Mouse (Mus musculus) lung, adult 2 months (tissue): ENCODE data around the gene Usp45.

Experiments used
- CTCF ChIP-seq: fragments of 200-500 bp; IDR thresholded peaks from 2 replicates; pipeline ENCODE4 v1.5.1; 2011; ENCODE audit warnings: mild to moderate bottlenecking, low read length, control low read depth; ENCODE audit not compliant: insufficient read depth
- POLR2A ChIP-seq: fragments of 200-500 bp; IDR thresholded peaks from 2 replicates; pipeline ENCODE4 v1.6.1; 2011; ENCODE audit warnings: low read depth, mild to moderate bottlenecking, control low read depth, low read length, borderline replicate concordance; ENCODE audit errors: extremely low read depth

DNA sequence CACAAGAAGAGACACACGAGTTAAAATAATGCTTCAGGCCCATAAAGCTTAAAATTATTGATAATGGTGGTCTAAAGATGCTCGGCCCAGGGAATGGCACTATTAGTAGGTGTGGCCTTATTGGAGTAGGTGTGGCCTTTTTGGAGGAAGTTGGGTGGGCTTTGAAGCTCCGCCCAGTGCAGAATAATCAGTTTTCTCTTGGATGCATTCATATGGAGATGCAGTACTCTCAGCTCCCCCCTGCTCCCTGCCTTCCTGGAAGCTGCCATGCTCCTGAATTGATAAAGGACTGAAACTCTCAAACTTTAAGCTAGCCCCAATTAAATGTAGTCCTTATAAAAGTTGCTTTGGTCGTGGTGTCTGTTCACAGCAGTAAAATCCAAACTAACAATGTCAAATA lies 3.1 kb upstream of the Usp45 start:
- TF ChIP-seq CTCF: no peak
- no peak for TF ChIP-seq POLR2A
